Mouse (Mus musculus) adrenal gland, adult (tissue): Measurements from ENCODE around the gene Rbm39.

Source experiments
- DNase-seq, 2 experiments: peaks; one replicate each; pipeline ENCODE4 v3.0.0; 2022 to 2023; ENCODE audit warnings: low spot score in 1 of 2; ENCODE audit not compliant: inconsistent age in 2 of 2

Rbm39 gene

DNA sequence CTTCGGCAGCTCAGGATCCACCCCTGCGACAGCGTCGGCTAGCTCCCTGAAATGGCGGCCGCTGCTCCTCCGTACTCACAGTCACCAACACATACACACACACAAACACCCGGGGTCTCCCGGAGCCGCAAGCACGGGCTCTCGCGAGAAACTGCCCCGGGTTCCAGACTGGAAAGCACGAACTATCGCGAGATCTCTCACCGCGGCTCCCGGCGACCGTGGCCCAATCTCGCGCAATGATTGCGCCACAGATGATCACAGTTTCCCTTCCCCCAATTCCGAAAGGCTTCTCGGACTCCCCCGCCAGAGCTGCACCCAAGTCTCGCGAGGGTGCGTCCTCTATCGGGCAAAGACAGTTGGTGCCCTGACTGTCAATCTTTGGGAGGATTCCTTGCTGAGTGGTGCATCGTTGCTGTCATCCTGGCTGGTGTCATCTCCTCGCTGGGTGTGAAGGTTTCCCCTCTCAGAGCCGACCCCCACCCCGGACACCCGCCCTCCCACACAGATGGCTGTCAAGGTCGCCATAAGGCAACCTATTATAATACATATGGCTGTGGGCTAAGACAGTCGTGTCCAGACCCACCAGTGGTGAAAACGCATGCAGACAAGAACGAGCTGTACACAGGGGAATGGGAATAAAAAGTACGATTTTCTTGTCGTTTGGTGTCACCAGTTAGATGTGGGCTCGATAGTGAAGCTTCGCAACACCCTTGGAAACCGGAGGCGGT, at the start of gene Rbm39:
Rbm39 (minus strand) TSS at position 145 of the 728 bp plus-strand sequence.
- peak; percentile 100 for DNase-seq

DNA sequence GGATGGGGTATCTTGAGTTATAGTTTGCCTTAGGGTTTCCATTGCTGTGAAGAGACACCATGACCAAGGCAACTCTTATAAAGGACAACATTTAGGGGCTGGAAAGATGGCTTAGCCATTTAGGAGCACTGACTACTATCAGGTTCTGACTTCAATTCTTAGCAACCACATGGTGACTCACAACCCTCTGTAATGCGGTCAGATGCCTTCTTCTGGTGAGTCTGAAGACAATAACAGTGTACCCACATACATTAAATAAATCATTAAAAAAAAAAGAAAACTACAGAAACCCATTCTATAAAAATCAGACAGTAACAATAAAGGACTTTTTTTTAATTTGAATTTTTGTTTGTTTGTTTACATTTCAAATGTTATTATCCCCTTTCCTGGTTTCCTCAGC, 49.1 kb upstream of the Rbm39 start:
- no peak for DNase-seq

DNA sequence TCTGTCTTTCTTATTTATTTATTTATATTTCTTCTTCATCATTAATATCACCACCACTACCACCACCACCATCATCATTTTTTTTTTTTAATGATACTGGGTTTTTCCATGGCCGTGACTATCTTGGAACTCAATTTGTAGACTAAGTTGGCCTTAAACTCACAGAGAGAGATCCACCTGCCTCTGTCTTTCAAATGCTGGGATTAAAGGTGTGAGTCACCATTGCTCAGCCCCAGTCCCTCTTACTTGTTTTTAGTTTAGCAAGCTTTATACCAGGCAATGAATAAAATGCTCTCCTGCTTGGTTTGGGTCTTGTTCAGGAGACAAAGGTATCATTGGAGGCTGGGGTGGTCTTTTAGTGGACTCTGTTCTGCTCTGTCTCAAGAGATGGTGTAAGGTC, 47.7 kb upstream of the Rbm39 start:
- DNase-seq = no peak

- DNase-seq = no peak
These were observed 44.0 kb upstream of the Rbm39 start for GRCm38 (mm10) chr2:156224043-156224442.

DNA sequence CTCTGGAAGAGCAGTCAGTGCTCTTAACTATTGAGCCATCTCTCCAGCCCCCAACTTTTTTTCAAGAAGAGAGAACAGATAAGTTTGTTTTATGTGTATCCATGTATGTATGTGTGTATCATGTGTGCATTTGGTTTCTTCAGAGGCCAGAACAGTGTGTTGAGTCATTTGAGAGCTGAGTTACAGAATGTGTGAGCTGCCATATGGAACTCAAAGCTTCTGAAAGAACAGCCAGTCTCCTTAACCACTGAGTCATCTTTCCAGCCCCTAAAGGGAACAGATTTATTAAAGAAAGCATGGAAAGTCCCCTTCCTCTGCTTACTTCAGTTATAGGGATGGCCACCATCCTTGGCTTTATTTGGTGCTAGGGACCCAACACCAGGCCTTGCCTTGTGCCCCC, 42.1 kb upstream of the Rbm39 start:
- no peak for DNase-seq

DNA sequence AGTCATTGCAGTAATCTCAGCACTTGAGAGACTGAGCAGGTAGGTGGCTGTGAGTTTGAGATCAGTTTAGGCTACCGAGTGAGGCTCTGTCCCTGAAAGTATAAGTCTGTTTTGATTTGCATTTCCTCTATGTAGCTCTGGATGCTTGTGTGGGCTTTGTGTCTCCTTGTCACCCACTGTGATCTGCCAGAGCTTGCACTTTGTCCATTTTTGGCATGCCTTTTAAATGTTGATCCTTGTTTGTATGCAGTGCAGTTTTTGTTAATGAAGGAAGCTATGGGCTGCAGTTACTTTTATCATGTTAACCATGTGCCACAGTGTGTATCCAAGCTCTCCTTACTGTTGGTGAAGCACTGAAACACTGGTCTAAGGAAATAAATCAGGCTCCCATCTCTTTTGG, 37.7 kb upstream of the Rbm39 start:
- no peak for DNase-seq

- DNase-seq = peak; percentile 19 to 35
These were observed 23.9 kb upstream of the Rbm39 start for GRCm38 (mm10) chr2:156203917-156204316.

GRCm38 (mm10) chr2:156202848-156203437, 22.9 kb upstream of the Rbm39 start:
- peak; percentile 84 to 94 for DNase-seq

- DNase-seq = peak in 1 of 2 experiments; percentile 28
These were observed 21.4 kb upstream of the Rbm39 start for GRCm38 (mm10) chr2:156201486-156201885.

DNA sequence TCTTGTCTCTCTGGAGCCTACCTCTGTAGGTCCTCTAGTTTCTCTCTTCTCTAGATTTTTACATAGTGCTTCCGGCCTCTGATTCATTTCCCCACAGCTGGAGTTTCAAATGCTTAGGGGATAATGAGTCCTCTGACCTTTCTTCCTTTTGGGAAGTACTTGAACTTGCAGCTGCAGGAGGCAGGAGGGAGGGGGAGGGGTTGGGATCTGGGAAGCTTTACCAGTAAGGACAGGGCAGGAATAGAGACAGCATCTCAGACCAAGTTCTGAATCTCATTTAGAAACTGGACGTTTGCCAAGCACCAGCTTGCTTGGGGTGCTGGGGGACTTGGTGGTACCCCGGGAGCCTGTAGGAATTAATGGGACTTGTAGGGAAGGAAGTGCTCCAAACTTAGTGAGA, 19.9 kb upstream of the Rbm39 start:
- peak; percentile 18 to 43 for DNase-seq

DNA sequence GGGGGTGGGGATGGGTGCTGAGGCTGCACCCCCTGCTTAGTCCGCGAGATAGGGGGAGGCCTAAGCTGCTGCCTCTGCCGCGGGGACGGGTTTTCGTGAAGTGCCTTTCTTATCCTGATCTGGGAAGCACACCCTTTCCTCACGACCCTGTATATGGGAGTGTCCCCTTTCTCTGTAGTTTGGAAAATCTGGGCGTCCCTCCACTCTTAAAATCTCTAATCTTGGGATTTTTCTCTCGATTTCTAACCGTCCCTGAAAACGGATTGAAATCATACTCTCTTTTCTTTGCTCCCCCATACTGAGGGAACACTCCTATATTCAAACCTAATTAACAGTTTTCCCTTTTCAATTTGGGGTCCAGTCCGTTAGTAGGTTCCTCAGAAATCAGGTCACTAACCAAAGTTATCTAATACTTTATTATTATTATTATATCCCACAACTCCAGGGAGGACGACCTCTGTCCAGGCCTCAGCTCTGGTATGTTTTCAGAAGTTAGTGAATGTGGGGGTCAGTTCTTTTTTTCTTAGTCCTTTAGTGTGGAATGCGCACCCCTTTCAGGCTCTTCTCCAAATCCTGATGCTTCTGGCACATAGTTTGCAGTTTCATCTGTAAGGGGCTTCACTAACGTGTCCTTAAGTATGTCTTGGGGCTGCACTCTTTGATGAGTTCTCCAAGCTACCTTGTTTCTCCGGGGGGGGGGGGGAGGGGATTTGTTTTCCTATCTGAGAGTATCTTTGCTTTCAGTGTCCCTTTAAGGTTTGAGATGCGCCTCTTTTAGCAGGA, 17.3 kb upstream of the Rbm39 start:
- peak in 1 of 2 experiments; percentile 16 for DNase-seq

DNA sequence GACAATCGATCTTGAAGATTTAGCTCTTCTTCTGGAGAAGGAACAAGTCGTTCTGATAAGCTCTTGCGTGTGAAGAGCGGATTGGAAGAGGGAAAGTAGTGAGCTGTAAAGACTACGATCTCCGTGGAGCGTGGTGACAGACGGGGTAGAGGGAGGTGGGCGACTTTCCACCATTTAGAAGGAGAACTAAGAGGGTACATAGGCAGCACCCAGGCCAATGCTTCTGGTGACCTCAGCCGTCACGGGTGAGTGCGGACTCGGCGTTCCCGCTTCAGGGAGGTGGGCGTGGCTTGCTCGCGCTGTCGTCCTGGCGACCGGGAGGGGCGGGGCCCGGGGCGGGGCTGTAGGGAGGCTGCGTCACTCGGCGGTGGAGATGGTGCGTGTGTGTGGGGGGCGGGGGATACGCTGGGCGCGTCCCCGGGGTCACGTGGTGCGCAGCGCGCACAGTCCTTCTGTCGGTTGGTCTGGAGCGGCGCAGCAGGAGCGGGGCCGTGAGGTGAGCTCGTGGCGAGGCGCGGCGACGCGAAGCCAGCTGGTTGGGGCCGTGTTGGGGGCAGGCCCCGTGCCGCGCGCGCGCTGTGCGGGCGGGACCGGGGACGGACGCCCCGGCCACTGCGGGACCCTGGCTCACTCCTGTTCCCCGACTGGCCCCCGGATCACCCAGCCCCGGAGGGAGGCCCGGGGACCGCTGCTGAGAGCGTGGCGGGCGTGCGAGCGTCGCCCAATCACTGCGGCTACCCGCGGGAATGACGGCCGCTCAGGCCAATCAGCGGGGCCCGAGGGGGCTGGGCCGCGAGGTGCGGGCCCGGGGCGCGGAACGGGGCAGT, 16.5 kb upstream of the Rbm39 start, which contains the start of gene Phf20:
Phf20 (plus strand) TSS at position 165 of the 827 bp plus-strand sequence.
- peak; percentile 99 to 100 for DNase-seq

DNA sequence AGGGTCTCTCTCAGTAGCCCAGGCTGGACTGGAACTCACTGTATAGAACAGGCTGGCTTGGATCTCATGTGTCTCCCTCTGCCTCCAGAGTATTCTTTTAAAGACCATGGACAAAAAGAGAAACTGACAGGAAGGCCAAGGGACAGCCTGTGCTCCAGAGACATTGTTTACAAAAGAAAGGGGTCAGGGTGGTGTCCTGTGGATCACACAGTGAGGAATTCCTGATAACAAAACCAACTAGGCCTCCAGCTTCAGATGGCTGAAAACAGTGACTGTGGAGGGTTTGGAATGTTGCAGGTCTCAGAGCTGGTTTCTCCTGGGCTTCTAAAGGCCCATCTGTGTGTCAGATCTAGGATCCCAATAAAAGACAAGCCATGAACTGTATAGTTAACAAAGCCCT, 14.5 kb upstream of the Rbm39 start:
- peak; percentile 37 to 70 for DNase-seq

- DNase-seq = peak; percentile 46 to 74
These were observed 13.2 kb upstream of the Rbm39 start for GRCm38 (mm10) chr2:156193066-156193862.

- no peak for DNase-seq
These were observed 12.0 kb upstream of the Rbm39 start for GRCm38 (mm10) chr2:156192068-156192467.

GRCm38 (mm10) chr2:156191540-156191939, 11.5 kb upstream of the Rbm39 start:
- DNase-seq = no peak

GRCm38 (mm10) chr2:156190004-156190896, 10.2 kb upstream of the Rbm39 start:
- DNase-seq = peak; percentile 30 to 63

DNA sequence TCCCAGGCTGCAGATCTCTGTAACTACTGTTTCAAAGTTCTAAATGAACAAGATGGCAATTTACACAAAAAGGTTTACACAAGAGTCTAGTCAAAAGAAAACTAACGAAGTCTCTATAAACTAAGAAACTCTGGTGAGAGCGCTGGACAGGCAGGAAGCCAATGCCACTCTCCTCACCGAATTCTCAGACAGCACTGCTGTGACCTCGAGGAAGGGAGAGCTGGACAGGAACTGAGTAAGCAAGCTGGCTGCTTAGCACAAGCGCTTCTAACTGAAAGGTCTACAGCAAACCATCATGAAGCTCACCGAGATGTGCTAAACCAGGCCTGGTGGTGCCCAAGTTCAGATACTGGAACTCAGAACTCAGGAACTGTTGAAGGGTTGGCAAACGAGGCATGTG, 9.2 kb upstream of the Rbm39 start:
- DNase-seq = peak; percentile 65 to 85

- DNase-seq = peak; percentile 31 to 66
These were observed 1.6 kb upstream of the Rbm39 start for GRCm38 (mm10) chr2:156181592-156181991.
